Mouse (Mus musculus): Measurements from ENCODE around the gene Cib4.

Gene Cib4

DNA sequence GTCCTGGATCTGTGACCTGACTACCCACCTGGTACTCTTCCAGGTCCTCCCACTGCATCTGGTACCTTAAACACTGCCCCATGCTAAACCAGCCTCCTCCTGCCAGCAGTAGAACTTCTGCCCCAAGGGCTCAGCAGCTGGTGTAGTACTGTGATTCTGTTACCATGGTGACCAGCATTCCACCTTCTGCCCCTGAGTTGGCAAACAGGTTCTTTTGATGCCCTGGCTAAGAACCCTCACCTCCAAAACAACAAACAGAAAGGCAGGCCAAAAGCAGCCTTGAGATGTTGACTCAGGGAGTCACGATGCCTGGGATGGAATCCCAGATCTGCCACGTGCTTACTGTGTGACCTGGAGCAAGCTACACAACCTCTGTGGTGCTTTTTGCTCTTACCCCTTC is at the start of gene Cib4:
Cib4 (minus strand) TSS at position 139 of the 400 bp plus-strand sequence.
- in situ Hi-C loops (cut with MboI; ENCODE audit: low pct_unique_long_range_greater_than_20kb in 1 of 2, low sequenced_read_pairs in 2 of 2, unreplicated experiment in 1 of 2), result no loop called here

DNA sequence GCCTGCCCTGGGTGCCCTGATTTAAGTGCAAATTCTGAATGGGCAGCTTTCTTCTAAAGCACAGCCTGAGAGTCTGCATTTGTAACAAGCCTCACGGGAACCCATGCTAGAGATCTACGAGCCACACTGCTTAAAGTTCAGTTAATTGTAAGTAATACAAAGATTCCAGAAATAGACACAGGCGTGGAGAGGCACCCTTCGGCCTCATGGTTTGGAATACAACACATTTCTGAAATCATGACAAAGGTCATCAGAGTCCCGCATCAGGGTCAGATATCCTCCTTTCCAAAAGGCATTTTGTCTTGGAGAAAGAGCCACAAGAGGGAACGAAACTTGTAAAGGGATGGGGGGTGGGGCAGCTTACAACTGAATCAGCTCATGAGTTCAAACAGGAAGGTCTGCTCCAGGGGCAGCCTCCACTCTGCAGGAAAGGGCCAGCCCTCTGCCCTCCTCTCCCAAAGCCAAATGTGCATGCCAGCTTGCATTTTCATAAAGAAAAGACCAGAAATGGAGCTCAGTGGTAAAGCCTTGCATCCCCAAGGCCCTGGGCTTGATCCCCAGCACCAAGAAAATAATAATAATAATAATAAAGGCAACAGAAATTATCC is 49.4 kb upstream of the Cib4 start:
- in situ Hi-C loops (cut with MboI; ENCODE audit: low pct_unique_long_range_greater_than_20kb in 1 of 2, low sequenced_read_pairs in 2 of 2, unreplicated experiment in 1 of 2), result no loop called here

GRCm38 (mm10) chr5:30593811-30594504 is 48.3 kb upstream of the Cib4 start:
- in situ Hi-C loops (cut with MboI; ENCODE audit: low pct_unique_long_range_greater_than_20kb in 1 of 2, low sequenced_read_pairs in 2 of 2, unreplicated experiment in 1 of 2), result no loop called here

DNA sequence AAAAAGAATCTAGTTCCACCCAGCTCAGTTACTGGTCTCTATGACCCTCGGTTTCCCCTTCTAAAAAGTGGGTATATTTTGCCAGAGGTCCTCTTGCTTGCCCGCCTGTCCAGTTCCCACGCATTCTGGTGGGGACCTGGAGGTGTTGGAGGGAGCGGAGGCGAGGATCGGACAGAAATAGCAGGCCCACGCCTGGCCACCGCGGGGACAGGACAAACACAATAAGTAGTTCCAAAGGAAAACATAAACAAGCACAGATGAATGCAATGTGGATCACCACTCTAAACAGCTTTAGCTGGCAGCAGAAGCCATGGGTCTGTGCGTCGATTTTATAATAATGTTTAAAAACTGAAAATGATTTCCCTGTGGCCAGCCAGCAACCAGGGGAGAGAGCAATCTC is 47.7 kb upstream of the Cib4 start:
- in situ Hi-C loops (cut with MboI; ENCODE audit: low pct_unique_long_range_greater_than_20kb in 1 of 2, low sequenced_read_pairs in 2 of 2, unreplicated experiment in 1 of 2), result no loop called here

- in situ Hi-C loops (cut with MboI; ENCODE audit: low pct_unique_long_range_greater_than_20kb in 1 of 2, low sequenced_read_pairs in 2 of 2, unreplicated experiment in 1 of 2), result no loop called here
Measured at GRCm38 (mm10) chr5:30592279-30592980, 46.8 kb upstream of the Cib4 start.

- in situ Hi-C loops (cut with MboI; ENCODE audit: low pct_unique_long_range_greater_than_20kb in 1 of 2, low sequenced_read_pairs in 2 of 2, unreplicated experiment in 1 of 2), result no loop called here
Measured at GRCm38 (mm10) chr5:30591786-30592185, 46.1 kb upstream of the Cib4 start.

GRCm38 (mm10) chr5:30591205-30591731 is 45.6 kb upstream of the Cib4 start:
- in situ Hi-C loops (cut with MboI; ENCODE audit: low pct_unique_long_range_greater_than_20kb in 1 of 2, low sequenced_read_pairs in 2 of 2, unreplicated experiment in 1 of 2), result no loop called here

- in situ Hi-C loops (cut with MboI; ENCODE audit: low pct_unique_long_range_greater_than_20kb in 1 of 2, low sequenced_read_pairs in 2 of 2, unreplicated experiment in 1 of 2), result no loop called here
Measured at GRCm38 (mm10) chr5:30590231-30590630, 44.6 kb upstream of the Cib4 start.

GRCm38 (mm10) chr5:30589546-30589945 is 43.9 kb upstream of the Cib4 start:
- in situ Hi-C loops (cut with MboI; ENCODE audit: low pct_unique_long_range_greater_than_20kb in 1 of 2, low sequenced_read_pairs in 2 of 2, unreplicated experiment in 1 of 2), result no loop called here

GRCm38 (mm10) chr5:30589069-30589468 is 43.4 kb upstream of the Cib4 start:
- in situ Hi-C loops (cut with MboI; ENCODE audit: low pct_unique_long_range_greater_than_20kb in 1 of 2, low sequenced_read_pairs in 2 of 2, unreplicated experiment in 1 of 2), result no loop called here

DNA sequence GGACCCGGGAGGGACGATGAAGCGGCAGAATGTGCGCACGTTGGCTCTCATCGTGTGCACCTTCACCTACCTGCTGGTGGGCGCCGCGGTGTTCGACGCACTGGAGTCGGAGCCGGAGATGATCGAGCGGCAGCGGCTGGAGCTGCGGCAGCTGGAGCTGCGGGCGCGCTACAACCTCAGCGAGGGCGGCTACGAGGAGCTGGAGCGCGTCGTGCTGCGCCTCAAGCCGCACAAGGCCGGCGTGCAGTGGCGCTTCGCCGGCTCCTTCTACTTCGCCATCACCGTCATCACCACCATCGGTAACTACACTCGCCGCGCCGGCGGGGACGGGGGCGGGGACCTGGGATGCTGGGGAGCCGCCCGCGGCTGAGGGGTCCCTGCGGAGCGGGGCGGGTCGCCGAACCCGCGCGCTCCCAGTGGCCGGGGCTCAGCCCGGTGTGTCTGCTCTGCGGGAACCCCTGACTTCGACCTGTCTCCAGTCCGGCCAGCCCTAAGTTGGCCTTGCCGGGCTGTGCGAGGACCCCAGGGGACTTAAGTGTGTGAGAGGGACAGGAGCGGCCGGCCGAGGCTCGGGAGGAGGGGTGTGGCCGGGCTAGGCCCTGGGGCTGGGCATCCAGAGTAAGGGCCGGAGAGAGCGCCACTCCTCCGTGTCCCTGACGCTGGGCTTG is 42.8 kb upstream of the Cib4 start:
- in situ Hi-C loops (cut with MboI; ENCODE audit: low pct_unique_long_range_greater_than_20kb in 1 of 2, low sequenced_read_pairs in 2 of 2, unreplicated experiment in 1 of 2), result no loop called here

DNA sequence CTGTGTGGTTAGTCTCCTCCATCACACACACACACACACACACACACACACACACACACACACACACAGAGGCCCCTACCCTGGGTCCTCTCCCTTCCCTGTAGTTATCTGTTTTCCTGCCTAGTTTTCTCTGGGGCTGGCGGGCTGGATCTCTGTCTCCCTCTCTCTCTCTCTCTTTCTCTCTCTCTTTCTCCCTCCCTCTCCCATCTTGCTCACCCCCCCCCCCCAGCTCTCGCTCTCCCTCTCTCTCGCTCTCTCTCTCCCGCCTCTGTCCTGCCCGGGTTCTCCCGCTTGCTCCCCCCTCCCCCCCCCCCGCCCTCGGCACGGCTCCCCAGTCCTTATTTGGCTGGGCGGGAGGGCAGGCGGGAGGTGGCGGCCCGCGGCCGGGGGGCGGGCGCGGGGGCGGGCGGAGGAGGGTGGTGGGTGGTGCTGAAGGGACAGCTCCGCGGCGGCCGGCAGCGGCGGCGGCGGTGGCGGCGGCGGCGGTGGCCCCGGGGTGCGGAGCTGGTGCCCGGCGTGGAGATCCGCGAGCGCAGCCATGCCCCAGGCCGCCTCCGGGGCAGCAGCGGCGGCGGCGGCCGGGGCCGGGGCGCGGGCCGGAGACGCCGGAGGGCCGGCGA is 42.2 kb upstream of the Cib4 start, which contains the start of gene Kcnk3:
Kcnk3 (plus strand) TSS at position 490 of the 620 bp plus-strand sequence.
- in situ Hi-C loops (cut with MboI; ENCODE audit: low pct_unique_long_range_greater_than_20kb in 1 of 2, low sequenced_read_pairs in 2 of 2, unreplicated experiment in 1 of 2), result no loop called here

DNA sequence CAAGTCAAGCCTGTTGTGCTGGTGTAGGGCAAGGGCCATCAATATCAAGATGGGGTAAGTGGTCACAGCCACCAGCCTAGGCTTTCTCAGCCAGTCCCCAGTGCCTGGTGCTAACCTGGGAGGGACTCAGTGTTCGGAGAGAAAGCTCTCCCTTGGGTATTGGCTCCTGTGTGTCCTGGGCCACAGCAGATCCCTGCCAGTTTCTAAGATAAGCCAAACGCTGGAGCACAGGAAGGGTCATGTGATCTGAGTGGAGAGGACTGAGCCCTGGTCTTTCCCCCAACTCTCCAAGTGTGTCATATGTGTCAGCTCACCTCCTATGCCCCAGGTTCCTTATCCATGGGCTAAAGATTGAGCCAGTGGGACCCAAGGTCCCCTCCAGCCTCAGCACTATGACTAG is 41.5 kb upstream of the Cib4 start:
- in situ Hi-C loops (cut with MboI; ENCODE audit: low pct_unique_long_range_greater_than_20kb in 1 of 2, low sequenced_read_pairs in 2 of 2, unreplicated experiment in 1 of 2), result no loop called here

DNA sequence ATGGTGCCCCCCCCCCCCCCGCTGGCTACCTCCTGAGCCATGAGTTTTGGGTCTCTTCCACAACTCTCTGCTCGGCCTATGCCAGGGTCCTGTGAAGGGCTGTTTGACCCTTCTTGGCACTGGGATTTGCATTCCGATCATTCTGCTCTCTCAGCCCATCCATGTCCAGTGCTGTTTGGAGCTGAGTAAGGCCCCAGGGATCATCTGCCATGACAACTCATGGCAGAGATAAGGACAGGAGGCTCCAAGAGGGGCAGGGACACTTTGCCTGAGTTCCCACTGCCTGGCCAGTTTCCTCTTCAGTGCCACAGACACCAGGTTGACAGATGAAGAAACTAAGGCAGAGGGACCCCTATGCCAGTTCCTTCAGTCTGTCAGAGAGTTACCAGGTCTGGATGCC is 41.0 kb upstream of the Cib4 start:
- in situ Hi-C loops (cut with MboI; ENCODE audit: low pct_unique_long_range_greater_than_20kb in 1 of 2, low sequenced_read_pairs in 2 of 2, unreplicated experiment in 1 of 2), result no loop called here

DNA sequence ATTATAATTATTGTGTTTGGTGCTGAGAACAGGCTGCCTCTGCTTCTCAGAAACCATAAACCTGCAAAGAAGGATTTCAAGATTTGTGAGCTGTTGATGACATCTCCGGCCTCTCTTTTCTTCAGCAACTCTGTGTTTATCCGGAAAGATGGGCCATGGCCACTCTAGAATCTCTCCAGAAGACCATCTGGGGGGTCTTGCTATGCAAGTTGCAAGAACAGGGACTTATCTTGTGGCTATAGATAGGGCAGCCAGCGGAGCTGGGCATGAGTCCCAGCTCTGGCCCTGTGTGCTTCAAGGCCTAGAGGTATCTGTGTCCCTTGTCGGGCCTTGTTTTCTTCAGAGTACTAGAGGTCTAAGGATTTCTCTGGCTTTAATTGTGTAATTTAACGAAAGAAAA is 36.4 kb upstream of the Cib4 start:
- in situ Hi-C loops (cut with MboI; ENCODE audit: low pct_unique_long_range_greater_than_20kb in 1 of 2, low sequenced_read_pairs in 2 of 2, unreplicated experiment in 1 of 2), result no loop called here

DNA sequence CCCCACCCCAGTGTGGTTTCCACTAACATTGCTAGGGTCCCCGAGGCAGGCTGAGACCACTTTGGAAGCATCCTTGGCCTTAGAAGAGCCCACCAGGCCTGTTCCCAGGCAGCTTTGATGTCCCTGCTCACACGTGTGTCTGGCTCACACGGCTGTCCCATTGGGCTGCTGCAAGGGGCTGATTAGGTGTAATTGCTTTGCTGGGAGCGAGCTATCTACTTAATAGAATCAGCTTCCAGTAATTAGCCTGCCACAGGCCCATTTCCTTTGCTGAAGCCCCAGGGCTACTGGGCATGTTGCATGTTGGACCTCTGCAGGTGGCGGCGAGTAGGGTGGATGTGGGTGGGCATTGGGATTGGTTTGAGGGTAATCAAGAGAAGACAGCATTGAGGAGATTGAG is 35.1 kb upstream of the Cib4 start:
- in situ Hi-C loops (cut with MboI; ENCODE audit: low pct_unique_long_range_greater_than_20kb in 1 of 2, low sequenced_read_pairs in 2 of 2, unreplicated experiment in 1 of 2), result no loop called here

GRCm38 (mm10) chr5:30578445-30579080 is 32.9 kb upstream of the Cib4 start:
- in situ Hi-C loops (cut with MboI; ENCODE audit: low pct_unique_long_range_greater_than_20kb in 1 of 2, low sequenced_read_pairs in 2 of 2, unreplicated experiment in 1 of 2), result no loop called here

GRCm38 (mm10) chr5:30577654-30578310 is 32.1 kb upstream of the Cib4 start:
- in situ Hi-C loops (cut with MboI; ENCODE audit: low pct_unique_long_range_greater_than_20kb in 1 of 2, low sequenced_read_pairs in 2 of 2, unreplicated experiment in 1 of 2), result no loop called here

Data from mouse embryonic stem cell (cell line).